Mouse (Mus musculus) thymus, adult 2 months (tissue): ENCODE data around the gene Cd33. TPM values are rescaled to one million over a fixed set of nuclear protein-coding genes. Genes with fewer than 3 reads are reported as not detected.

Experiments
- DNase-seq: peaks from one replicate; pipeline ENCODE4 v3.0.0; 2021
- H3K27ac ChIP-seq: fragments of 200-500 bp; 2 replicates; pipeline ENCODE4 v1.5.1; 2012; ENCODE audit warnings: low read length, control low read depth; ENCODE audit not compliant: control insufficient read depth, insufficient read depth
- H3K27me3 ChIP-seq: fragments of 200-500 bp; 2 replicates; pipeline ENCODE4 v1.6.1; 2012; ENCODE audit warnings: mild to moderate bottlenecking, low read length, moderate library complexity, mixed read lengths; ENCODE audit not compliant: control insufficient read depth, insufficient read depth
- H3K36me3 ChIP-seq: fragments of 200-500 bp; 2 replicates; pipeline ENCODE4 v1.6.1; 2012; ENCODE audit warnings: mild to moderate bottlenecking, low read length, moderate library complexity; ENCODE audit not compliant: control insufficient read depth, insufficient read depth
- H3K4me1 ChIP-seq: fragments of 200-500 bp; replicated peaks from 2 replicates; pipeline ENCODE4 v1.6.1; 2012; ENCODE audit warnings: low read length; ENCODE audit not compliant: control insufficient read depth, insufficient read depth
- H3K4me3 ChIP-seq: fragments of 200-500 bp; 2 replicates; pipeline ENCODE4 v1.5.1; 2012; ENCODE audit warnings: mild to moderate bottlenecking, low read length, control low read depth, moderate library complexity; ENCODE audit not compliant: control insufficient read depth, insufficient read depth
- CTCF ChIP-seq: fragments of 200-500 bp; IDR thresholded peaks from 2 replicates; pipeline ENCODE4 v1.5.1; 2012; ENCODE audit warnings: mild to moderate bottlenecking, control low read depth, low read length, moderate library complexity, borderline replicate concordance; ENCODE audit not compliant: control insufficient read depth, poor library complexity, insufficient read depth; ENCODE audit errors: extremely low read depth
- POLR2A ChIP-seq: fragments of 200-500 bp; IDR thresholded peaks from 2 replicates; pipeline ENCODE4 v1.6.1; 2012; ENCODE audit warnings: mild to moderate bottlenecking, low read length, control low read depth, moderate library complexity; ENCODE audit not compliant: control insufficient read depth, poor library complexity, insufficient read depth; ENCODE audit errors: extremely low read depth
- WGBS: fragments of 180-500 bp; shearing (Covaris S2); methylation state at CpG from one replicate; pipeline ENCODE4 v1.1.7; 2018; 5-methylcytosine and 5-hydroxymethylcytosine counted together
- polyA plus RNA-seq: library from polyadenylated mRNA; depleted of rRNA; stranded (reverse); fragments of >200 nt; gene quantifications from 2 replicates; pipeline ENCODE4 v1.2.3, GENCODE M21; 2012

Cd33 gene
- polyA plus RNA-seq, 1 experiment = 15.8 TPM

DNA sequence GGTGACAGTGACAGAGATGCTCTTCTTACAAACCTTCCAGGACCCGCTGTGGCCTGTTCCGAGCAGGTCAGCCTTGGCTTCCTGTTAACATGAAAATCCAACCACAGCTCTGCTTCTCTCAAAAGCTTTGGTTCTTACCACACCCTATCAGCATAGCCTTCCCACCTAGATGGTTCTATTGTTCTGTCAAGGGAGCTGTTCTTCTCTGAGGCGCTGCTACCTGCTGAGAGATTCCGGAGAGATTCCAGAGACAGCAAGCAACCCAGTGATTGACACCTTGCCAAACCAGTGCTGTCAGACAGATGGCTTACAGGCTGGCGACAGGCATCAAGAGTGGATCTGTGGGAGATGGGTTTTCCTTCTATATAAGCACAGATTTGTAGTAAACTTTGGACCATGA lies 3.4 kb upstream of the Cd33 start:
- TF ChIP-seq POLR2A (no peak), CTCF (no peak)
- Histone ChIP-seq H3K27ac (no peak overlapping the region), H3K4me3 (no peak overlapping the region), H3K4me1 (no peaks in the 10 kb centered on the region), H3K36me3 (no peaks in the 10 kb centered on the region), H3K27me3 (no peaks in the 10 kb centered on the region)
- no peak for DNase-seq
- WGBS = 56% methylated on average over 5 of the region's 5 CpGs

DNA sequence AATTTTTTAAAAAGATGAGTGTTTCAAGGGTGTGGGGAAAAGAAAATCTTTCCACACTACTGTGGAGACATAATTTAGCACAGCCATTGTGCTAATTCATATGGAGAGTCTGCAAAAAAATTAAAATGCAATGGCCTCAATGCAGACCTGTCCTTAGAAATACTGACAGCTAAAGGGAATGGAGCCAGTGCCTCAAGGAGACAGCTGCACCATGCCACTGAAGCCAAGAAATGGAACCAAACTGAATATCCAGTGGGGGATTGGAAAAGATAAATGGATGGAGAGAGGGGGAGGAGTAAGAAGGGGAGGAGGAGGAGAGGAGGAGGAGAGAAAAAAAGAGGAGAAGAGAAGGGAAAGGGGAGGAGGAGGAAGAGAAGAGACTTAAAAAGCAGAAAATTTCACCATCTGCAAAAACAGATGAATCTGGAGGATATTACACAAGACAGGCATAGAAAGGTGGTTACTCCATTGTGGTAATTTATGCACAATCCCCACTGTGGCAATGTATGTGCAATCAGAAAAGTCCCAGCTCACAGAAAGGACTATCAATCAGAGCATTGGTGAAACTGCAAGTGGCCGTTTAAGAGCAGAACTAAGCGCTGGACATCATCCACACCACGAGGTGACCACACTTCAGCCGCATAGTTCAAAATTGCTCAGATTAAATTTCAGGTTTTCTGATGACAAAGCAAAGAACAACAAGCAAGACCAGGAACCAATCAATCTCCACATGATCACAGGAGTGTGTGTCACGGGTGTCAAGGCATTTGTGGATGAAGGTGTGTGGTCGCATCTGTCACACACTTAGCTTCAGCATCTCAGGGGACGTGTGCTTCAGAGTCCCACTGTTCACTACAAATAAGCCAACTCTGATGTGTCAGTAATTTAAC lies 1.7 kb upstream of the Cd33 start:
- H3K36me3 ChIP-seq = no peaks in the 10 kb centered on the region
- DNase-seq = no peak
- TF ChIP-seq POLR2A (no peak), CTCF (no peak)
- no peaks in the 10 kb centered on the region for H3K4me1 ChIP-seq
- WGBS = 88% methylated on average over 7 of the region's 7 CpGs
- no peaks in the 10 kb centered on the region for H3K27me3 ChIP-seq
- no peak overlapping the region for H3K4me3 ChIP-seq
- H3K27ac ChIP-seq = no peak overlapping the region

DNA sequence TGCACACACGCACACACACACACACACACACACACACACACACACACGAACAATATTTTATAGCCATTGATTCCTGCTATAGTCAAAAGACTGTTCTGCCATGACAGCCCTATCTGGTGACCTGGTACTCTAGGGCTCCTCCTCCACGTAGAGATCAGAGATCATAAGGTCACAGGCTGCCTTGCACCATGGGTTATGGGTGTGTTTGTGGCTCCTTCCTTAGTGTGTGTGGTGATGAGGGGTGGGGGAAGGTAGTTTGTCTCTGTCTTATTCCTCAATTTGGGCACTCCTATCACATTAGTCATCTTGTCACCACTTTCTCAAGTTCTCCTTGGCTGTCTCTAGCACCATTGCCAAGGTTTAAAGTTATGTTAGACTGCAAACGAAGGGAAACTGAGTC lies 5.7 kb downstream of the Cd33 start:
- Histone ChIP-seq H3K4me1 (no peaks in the 10 kb centered on the region), H3K27me3 (no peaks in the 10 kb centered on the region), H3K36me3 (no peaks in the 10 kb centered on the region), H3K27ac (no peak overlapping the region), H3K4me3 (no peak overlapping the region)
- 76% methylated on average over 4 of the region's 4 CpGs for WGBS
- DNase-seq = no peak
- TF ChIP-seq POLR2A = no peak
- TF ChIP-seq CTCF = no peak

DNA sequence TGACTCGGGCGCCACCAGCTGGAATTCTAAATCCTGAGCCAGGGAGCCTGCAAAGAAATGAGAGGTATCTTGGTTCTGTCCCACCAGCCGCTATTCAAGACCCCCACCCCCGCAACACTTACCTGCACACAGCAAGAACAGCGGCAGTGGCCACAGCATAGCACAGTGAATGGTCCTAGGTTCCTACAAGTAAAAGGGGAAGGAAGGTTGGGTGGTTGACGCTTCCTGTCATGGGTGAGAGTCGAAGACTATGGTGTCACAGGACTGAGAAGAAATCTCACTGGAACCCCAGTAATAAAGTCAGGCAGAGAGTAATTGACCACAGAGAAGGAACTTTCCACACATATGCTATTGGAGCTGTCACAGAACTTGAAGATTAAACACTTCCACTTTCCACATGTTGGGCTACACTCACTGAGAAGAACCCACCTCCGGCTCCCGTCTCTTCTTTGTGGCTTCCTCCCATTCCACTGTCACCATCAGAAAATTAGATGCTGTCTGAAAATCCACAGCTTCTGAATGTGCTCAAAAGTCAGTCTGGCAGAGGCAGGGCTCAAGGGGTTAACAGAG lies 11.2 kb downstream of the Cd33 start:
- Histone ChIP-seq H3K4me3 (no peak overlapping the region), H3K27me3 (no peaks in the 10 kb centered on the region), H3K36me3 (no peaks in the 10 kb centered on the region), H3K4me1 (no peaks in the 10 kb centered on the region), H3K27ac (no peak overlapping the region; the same call in 1 of the 2 replicates)
- DNase-seq = no peak
- TF ChIP-seq POLR2A (no peak), CTCF (no peak)
- WGBS = 17% methylated on average over 9 of the region's 9 CpGs

DNA sequence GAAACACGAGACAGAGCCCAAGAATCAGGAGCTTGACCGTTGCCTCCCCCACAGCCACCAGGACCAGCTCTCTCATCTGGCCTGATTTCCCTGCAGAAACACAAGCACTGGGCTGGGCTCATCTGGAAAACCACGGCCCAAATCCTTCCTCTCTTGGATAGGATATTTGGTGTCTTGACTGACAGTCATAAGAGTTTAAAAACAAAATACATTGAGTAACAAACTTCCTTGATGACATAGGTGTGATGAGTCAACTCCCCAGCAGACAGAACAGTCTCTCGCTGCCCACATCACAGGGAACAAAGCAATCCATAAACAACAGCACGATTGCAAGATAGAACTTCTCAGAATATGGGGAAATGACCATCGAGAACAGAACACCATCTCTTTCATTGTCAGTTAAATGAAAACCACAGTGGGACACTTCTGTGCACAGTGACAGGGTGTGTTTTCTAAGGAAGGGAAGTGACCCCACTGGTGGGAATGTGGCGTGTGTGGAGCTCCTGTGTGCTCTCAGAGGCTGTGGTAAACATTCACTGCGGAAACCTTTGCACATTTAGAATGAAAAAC lies 13.9 kb downstream of the Cd33 start:
- H3K27me3 ChIP-seq = no peaks in the 10 kb centered on the region
- no peaks in the 10 kb centered on the region for H3K4me1 ChIP-seq
- 33% methylated on average over 8 of the region's 8 CpGs for WGBS
- H3K36me3 ChIP-seq = no peaks in the 10 kb centered on the region
- DNase-seq = no peak
- no peak for TF ChIP-seq POLR2A
- no peak for TF ChIP-seq CTCF
- H3K4me3 ChIP-seq = no peak overlapping the region
- no peak overlapping the region for H3K27ac ChIP-seq

DNA sequence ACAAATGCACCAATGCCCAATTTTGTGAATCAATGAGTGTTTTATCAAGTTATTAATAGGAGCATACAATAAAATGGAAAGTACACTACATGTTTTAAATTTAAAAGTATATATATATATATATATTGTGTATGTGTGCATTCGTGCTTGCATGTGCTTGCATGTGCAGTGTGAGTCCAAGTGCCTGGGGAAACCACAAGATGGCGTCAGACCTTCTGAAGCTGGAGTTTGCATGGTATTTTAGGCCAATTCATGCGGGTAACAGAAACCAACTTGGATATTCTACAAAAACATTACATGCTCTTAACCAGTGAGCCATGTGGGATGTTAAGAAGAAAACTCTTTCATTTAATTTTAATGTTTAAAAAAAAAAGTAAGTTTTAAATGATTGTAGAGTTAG lies 18.9 kb downstream of the Cd33 start:
- TF ChIP-seq CTCF = no peak
- TF ChIP-seq POLR2A = no peak
- no peak overlapping the region for H3K27ac ChIP-seq
- no peak overlapping the region for H3K4me3 ChIP-seq
- no peaks in the 10 kb centered on the region for H3K36me3 ChIP-seq
- DNase-seq = no peak
- H3K27me3 ChIP-seq = no peaks in the 10 kb centered on the region
- H3K4me1 ChIP-seq = no peaks in the 10 kb centered on the region
- WGBS = 41% methylated on average over 3 of the region's 3 CpGs
